Mouse (Mus musculus) layer of hippocampus, postnatal 25 days (tissue): ENCODE measurements at regions not wholly inside any gene's neighbourhood (a gene's known extent, or its start where the extent isn't known, plus 50 kb on each side); places are given as distances from the start of the nearest gene placed in this dataset.
"Not testable (repeated sequence)": the region's sequence is repeated elsewhere in the genome, so short reads cannot be mapped to it uniquely, and the experiment has no call there.

ENCODE experiments used
- DNase-seq, 2 experiments: peaks; one replicate each; pipeline ENCODE4 v3.0.0; 2022; ENCODE audit warnings: mixed read lengths in 2 of 2, low spot score in 1 of 2; ENCODE audit errors: extremely low spot score in 1 of 2

DNA sequence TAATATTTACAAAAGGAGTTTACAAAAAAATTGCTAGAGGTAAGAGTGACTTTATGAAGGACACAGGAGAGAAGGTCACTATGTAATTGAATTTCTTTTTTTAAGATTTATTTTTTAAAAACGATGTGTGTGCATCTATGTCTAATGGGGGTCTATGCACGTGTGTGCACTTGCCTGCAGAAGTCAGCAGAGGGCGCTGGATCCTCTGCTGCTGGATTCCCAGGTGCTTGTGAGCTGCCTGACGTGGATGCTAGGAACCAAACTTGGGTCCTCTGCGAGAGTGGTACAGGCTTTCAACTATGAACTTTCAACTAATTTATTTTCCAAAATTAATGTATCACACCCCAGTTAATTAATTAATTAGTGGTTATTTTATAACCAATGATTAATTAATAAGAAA is 85.0 kb downstream of the Glrx3 start:
- DNase-seq = no peak

DNA sequence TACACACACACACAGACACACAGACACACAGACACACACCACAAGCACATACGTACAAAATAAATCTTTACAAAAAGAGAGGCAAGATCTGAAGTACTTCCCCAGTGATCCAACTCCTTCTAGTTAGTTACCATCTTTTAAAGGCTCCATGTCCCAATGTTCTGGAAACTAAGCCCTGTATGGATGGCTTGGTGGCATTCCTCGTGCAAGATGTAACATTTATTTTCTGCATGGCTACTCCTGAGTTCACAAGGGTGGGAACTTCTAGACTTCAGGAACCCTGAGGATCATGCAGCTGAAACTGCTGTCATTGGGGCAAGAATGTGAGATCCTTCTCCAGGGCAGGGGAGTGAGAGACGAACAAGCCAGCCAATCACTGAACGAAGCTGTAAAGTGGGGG is 96.1 kb downstream of the Glrx3 start:
- DNase-seq = no peak

DNA sequence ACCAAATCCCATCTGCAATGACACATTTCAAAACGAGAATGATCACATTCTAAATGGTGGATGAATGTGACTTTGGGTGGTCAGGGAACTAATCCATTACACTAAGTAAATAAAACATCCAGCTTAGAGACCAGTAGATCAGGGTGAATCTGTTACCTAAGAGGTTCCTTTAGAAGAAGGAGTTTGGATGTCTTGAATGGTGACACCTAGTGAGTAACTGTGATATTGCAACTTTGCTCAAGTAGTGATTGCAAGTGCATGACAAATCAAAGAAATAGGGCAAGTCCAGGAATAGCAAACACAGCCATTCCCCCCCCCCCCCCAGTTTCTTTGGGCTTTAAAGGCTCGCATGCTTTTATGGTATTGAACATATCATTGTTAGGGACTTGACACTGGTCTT is 112.6 kb downstream of the Glrx3 start:
- no peak for DNase-seq

DNA sequence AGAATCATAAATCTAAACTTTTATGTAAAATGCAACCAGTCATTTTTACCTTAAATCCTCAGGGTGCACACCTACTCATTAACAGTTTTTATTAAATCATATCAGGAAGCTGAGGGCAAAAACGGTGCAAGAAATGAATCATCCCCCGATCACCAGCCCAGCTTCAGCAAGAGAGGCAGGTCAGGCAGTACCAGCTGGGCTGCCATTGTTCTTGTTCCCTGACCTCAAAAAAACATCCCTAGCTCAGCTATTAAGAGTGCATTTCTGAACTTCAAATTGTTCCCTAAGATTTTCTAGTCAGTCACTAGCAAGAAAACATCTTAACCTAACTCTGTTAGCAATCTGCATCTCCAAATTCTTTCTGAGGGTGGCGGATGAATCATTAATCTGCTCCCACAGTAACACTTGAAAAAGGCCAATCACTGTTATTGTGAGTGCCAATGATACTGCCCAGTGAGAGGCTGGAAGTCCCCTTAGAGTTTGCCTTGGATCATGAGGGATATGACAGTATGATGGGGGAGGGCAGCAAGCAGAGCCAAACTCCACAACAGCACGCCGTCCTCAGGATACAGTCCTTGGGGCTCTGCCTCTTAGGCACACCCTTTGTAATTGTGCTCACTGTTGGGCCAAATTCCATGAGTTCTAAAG is 115.3 kb downstream of the Glrx3 start:
- DNase-seq = no peak

DNA sequence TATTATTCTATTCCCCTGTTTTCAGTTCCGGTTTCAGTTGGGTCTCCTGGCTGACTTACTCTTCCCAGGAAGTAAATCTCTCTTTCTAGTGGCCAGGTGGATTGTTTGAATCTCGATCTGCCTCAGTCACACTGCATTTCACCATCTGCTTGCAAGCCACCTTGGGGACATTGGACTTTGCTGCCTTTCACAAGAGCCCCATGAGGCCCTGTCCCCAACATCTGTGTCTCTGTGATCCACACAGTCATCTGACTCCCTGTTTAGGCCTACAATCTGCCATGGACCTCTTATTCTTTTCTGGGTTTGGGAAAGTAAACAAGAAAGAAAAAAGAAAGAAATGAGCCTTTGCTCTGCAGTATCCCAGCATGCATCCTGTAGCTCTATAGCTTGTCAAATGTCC is 118.1 kb downstream of the Glrx3 start:
- no peak for DNase-seq

DNA sequence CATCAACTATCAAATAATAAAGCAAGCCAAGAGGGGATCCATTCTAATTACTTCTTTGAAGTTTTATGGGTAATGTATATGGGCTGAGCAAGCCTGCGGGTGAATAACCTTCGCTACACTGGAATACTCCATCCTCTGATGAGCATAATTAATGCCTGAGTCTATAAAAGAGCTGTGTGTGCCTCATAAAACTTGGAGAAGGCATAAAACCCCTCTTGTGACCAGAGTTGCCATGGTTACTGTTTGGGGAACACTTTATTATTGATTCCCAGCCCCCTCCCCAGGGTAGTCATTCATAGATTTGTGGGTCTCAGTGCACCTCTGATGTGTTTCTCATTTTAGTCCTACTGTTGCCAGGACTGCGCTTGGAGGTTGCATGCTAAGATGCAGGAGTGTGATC is 120.0 kb downstream of the Glrx3 start:
- DNase-seq = no peak

DNA sequence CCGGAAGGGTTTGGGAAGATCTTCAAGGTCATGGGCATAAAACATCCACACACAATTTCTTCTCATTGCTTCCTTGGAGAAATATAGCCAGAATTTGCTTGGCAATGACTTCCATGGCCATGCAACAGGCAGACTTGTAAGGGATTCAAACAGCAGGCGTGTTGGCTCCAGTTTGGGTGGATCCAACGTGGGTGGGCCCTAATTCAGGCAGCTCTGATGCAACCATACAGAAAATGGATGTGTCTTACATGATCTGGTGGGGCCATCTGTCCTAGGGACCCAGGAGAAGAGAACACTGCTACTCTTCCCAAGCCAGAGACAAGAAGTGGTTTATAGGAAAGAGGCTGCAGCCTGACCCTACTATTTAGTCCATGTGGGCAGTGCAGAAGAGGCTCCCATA is 121.5 kb downstream of the Glrx3 start:
- DNase-seq = peak; percentile 8 to 9

DNA sequence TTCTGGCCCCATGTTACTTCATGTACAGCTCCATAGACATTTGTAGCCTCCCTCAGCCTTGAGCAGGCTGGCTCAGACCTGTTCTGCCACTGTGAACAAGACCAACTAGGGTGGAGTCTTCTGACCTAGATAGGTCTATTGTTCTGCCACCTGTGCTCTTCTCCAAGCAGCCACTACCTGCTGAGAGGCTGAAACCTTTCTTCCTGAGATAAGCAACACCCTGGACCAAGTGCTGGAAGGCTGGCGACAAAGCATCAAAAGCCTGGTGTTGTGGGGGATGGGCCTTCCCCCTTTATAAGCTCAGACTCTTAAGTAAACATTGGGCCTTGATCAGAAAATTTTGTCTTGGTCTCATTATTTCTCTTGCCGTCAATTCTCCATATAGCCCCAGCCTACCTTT is 132.8 kb downstream of the Glrx3 start:
- no peak for DNase-seq

DNA sequence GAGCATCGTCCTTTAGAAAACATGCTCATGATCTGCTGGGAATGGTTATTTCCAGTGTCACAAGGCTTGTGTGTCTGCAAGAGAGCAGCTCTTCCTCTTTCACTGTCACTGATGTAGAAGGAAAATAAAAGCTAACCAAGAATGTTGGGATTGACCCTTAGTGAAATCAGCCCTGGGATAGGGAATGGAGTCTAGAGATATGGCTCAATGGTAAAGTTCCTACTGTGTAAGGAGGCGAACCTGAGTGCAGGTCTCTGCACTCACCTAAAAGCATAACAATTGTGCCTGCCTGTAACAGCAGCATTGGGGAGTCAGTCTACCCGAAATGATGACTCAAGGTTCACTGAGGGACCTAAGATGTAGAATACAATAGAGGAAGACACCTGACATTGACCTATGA is 138.1 kb downstream of the Glrx3 start:
- DNase-seq = no peak

DNA sequence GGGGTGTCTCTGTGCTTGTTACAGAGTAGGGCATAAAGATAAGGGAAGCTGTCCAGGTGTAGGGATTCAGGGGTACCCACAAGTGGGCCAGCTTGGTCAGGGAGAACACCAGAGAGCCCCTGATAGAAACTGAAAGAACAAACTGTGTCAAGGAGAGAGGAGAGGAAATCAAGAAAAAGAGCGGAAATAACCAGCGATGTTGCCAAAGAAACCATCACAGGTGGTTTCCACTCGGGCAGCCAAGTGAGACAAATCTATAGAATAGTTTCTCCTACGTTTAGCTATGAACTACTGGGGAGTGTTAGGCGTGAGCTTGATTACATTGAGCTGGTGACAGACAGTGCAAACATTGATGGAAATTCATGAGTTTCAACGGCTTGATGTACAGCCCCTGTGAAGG is 138.8 kb downstream of the Glrx3 start:
- DNase-seq = no peak

DNA sequence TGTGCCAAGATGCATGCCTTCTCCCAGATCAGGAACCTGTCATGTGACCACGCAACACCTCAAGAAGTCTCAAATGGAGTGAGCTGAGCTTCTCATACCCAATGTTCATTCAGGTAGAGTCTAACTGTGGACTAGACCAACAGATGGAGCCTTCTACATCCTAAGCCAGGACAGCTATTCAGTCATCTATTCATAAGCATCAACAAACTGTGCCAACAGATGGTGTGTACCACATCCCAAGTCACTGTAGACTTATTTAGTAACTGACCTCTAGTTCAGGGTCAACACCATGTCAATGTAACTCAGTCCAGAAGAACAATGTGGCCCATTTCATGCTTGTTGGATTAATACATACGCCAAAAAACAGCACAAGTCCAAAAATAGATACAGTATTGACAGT is 146.1 kb downstream of the Glrx3 start:
- DNase-seq = no peak

DNA sequence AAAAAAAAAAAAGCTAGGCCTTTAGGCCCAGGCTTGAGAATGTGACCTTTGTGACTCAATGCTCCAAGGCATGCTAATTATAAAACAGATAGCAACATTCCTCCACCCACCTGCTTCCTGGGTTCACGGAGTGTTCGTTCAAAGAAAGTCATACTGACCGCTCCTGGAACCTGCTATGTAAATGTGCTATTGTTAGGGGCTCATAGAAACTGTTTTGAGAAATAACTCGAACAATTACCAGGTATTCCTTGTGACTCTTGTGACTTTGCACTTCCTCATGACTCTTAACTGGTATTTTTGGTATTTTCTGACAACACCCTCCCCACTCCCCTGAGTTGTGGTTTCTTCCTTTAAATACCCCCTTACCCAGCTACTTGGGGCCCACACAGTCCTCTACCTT is 147.5 kb downstream of the Glrx3 start:
- not testable (repeated sequence) for DNase-seq

DNA sequence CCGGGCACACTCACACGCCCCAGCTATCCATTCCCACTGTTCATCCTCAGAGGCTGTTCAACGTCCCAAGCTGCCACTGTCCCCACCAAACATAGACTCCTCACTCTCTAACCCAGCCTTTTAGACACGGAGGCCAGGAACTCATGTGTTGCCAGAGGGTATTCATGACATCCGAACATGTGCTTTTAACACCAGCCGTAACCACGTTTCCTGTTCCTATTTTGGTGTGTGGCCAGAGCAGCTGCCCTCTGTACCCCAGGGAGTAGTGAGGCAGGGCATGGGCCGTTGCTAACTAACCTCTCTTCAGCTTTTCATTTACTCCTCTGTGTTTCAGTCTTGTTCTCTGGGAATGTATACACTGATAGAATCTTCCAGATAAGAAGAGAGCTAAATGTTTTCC is 156.2 kb downstream of the Glrx3 start:
- DNase-seq = no peak

DNA sequence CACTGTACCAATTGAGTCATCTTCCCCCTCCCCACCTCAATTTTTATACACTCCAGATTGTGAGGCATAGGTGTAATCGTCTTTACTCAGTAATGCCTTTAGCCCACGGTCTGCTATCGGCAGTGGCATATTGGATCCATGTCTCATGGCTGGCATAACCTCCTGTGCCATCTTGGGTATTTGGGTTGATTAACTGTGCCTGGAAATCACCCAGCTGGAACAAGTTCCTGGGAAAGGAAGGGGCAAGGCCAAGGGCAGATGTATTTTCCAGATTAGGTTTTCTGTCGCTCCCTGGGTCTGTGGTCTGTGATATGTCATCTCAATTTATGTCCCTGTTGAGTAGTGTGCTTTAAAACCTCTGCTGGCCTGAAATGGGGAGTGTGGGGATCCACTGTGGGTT is 158.2 kb downstream of the Glrx3 start:
- no peak for DNase-seq

DNA sequence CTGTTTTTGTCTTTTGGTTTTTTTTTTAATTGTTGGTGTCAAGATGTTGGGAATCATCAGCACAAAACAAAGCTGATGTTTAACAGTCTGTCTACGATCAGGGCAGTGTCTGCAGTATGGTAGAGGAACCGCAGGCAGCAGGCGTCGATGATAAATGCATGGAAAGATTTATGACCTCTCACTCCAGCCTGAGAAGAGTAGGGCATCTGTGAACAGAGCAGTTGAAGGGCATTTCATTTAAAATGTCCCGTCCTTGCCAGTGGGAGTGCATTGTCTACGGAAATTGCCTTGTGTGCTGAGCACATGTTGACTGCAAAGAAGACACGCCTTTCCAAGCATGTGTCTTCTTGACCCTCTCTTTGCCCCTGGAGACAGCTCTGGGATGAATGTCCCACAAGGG is 158.7 kb downstream of the Glrx3 start:
- DNase-seq = no peak

DNA sequence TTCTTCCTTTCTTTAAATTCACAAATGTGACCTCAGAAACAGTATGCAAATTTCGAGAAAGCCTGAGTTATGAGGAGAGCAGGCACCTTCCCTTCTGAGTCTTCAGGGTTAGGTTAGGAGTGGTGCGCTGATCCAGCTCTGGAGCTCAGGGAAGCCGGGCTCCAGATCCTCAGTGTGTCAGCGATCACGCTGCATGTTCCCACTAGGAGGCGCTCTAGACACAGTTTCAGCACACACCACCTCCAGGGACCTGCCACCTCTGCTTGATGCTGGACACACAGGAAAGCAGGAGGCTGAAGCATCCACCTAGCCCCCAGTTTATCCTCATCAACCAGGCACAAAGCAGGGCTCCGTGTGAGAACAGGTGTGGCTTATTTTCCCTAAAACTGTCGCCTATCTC is 165.6 kb downstream of the Glrx3 start:
- peak; percentile 65 to 81 for DNase-seq

DNA sequence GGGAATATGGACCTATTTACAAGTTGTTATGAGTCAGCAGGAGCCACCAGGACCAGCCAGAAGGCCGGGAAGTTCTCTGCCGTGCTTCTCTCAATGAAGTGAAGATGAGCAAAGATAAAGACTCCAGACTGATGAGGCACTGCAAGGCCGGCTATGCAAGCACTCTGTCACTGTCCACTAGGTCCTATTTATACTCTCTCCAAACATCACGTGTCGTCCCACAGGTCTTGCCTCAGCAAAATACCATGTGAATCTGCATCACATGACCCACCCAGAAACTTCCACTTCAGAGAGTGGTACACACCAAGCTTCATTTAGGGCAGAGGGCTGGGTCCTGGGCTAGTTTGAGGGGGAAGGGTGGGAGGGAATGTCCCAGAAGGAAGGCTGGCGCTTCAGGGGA is 172.3 kb downstream of the Glrx3 start:
- no peak for DNase-seq

DNA sequence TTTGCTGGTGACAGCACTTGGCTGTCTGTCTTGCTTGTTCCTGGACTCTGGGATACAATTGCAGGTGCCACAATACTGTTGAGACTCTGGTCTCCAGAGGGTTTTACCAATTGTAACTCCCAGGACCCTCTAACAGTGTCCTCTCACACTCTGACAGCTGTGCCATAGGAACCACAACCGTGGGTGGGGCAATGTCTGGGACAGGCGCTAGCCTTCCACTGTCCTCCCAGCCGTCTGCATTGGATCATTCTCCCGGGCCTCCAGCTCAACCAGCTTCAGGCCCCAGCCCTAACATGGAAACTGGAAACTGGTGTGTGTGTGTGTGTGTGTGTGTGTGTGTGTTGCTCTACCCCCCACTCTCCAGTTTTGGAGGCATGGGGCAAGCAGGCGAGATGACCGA is 173.9 kb downstream of the Glrx3 start:
- DNase-seq = no peak

DNA sequence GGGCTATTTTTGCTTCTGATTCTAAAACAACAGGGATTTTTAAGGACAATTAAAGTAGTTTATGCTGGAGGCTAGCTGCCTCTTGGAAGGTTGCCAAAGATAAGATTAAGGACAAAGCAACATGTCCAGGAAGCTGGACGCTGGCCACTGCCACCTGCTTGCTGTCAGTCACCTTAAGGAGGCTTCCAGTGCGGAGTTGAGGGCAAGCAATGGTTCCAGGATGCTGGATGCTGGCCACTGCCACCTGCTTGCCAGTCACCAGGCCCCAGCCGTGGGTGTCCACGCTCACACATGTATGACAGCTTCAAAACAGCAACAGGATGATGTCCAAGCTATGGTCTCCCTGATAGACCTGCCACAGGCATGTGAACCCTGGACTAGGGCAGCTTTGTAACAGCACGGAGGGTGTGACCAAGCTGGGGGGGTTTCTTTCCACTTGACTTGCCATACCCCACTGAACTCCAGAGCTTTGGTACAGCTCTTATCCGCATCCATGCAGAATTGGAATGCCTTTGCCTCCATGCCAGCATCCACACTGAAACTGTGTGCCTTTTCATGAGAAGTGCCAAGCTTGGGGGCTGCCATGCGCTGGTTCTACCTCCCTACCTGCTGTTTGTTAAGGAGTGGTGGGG is 174.6 kb downstream of the Glrx3 start:
- DNase-seq = no peak

DNA sequence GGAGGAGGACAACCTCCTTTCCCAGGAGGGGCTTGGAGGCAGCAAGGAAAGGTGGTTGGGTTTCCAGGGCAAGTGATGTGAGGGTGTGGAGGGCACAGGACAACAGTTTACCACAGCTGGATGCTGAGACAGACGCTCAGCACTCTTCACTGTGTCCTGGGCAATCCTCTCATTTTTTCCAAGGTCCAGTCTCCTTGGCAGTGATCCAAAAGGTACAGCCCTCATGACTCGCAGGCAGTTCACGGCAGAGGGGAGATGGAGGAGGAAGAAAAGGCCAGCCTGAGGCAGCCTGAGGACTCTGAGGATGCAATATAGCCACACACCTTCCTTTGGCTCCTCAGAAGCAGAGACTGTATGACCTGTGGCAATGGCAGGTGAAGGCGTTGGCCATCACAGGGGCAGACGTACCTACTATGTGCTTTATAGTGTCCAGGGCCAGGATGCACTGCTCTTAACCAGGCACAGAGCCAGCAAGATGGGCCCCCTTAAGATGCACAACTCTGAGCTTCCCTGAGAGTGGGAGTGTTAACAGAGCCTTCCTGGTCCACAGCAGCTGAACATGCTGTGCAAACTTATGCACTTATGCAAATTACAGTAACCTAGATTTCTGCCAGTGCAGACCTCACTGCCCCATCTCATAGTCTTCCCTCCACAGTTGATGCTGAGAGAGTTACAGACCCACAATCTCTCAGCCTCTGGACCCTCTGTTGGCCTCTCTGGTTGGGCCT is 181.2 kb downstream of the Glrx3 start:
- no peak for DNase-seq

DNA sequence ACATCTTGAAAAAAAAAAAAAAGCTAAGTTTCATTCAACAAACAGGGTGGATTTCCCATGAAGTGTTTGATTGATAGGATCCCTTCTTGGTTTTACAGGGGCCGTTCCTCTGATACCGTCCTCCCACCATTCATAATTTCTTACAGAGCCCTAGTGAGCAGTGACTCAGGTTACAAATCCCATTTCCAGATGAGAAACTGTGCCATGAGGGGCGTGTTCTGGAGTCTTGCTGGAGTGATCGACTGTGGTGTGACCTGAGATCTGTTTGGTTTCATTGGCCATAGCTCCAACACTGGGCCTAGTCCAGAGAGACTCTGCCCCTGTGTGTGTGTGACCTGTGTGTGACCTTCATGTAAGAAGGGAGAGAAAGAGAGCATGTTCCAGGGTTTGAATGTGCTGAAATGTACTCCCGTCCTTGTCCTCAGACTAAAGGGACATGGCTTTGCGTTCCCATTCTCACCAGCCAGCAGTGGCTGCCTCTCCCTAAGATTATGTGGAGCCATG is 181.9 kb downstream of the Glrx3 start:
- no peak for DNase-seq

DNA sequence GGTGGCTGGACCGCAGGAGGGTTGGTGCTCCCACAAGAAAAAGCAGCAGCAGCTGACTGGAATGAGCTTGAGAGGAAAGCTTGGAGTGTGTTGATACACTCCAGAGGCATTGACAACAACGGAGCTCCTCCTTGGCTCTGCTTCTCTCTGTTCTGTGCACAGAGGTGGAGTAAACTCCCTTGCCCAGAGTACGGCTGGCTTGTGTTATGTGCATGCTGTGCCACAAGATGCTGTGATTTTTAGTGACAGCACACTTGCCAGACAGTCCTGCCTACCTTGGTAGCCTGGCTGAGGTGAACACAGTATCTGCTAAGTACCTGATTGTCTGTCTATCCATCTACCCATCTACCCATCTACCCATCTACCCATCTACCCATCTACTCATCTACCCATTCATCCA is 190.9 kb downstream of the Glrx3 start:
- DNase-seq = no peak
